Mouse (Mus musculus) bone marrow macrophage, adult 2 months (primary cell): ENCODE results near the gene Gba.

ENCODE experiments used
- CTCF ChIP-seq: IDR thresholded peaks from 2 replicates; pipeline ENCODE4 v1.5.1; 2012; ENCODE audit warnings: low read depth, mild to moderate bottlenecking, low read length, moderate library complexity
- POLR2A ChIP-seq: IDR thresholded peaks from 2 replicates; pipeline ENCODE4 v1.6.1; 2012; ENCODE audit warnings: mild to moderate bottlenecking, low read depth, low read length, borderline replicate concordance

DNA sequence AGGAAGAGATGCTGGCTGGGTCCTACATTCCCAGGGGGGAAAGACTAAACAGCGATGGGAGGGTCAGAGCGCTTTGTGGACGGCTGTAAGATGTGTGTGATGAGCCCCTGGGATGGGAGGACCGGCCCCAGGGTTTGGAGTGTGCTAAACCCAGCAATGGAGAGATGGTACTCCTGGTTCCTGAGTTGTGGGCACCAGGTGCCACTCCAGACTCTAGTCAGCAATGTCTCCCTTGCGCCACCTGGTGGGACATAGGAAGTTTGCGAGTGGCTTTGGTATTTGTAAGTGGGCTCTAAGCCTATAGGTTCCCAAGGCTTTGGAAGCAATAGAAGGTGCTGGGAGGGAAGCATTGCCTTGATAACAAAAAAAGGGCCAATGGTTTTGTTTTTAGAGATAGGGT is 13.1 kb downstream of the Gba start:
- TF ChIP-seq CTCF: peak; percentile 86
- TF ChIP-seq POLR2A: no peak
